Mouse (Mus musculus) hindbrain, embryonic 12.5 days (tissue): ENCODE results near the gene Qrsl1. TPM values are rescaled to one million over a fixed set of nuclear protein-coding genes. Genes with fewer than 3 reads are reported as not detected.
A peak's percentile ranks its signal among the peaks of the same experiment; 100 is the strongest.

Experiments used
- ATAC-seq: fragments of 200-750 bp; cut with Nextera tagmentation; 2 replicates; pipeline ENCODE4 v1.8.0; 2017; ENCODE audit warnings: moderate TSS enrichment; ENCODE audit not compliant: low FRiP score
- H3K27ac ChIP-seq: fragments of 300-500 bp; sonication (generic); 2 replicates; pipeline ENCODE4 v1.5.1; 2016; ENCODE audit warnings: mild to moderate bottlenecking
- H3K27me3 ChIP-seq: fragments of 300-500 bp; sonication (generic); 2 replicates; pipeline ENCODE4 v1.6.1; 2016; ENCODE audit warnings: mild to moderate bottlenecking
- H3K36me3 ChIP-seq: fragments of 300-500 bp; sonication (generic); 2 replicates; pipeline ENCODE4 v1.6.1; 2016; ENCODE audit warnings: mild to moderate bottlenecking
- H3K4me1 ChIP-seq: fragments of 300-500 bp; sonication (generic); 2 replicates; pipeline ENCODE4 v1.6.1; 2016
- H3K4me2 ChIP-seq: fragments of 300-500 bp; sonication (generic); replicated peaks from 2 replicates; pipeline ENCODE4 v1.6.1; 2016; ENCODE audit warnings: mild to moderate bottlenecking
- H3K4me3 ChIP-seq: fragments of 300-500 bp; sonication (generic); 2 replicates; pipeline ENCODE4 v1.5.1; 2016; ENCODE audit warnings: mild to moderate bottlenecking
- H3K9ac ChIP-seq: fragments of 300-500 bp; sonication (generic); 2 replicates; pipeline ENCODE4 v1.6.1; 2016; ENCODE audit warnings: mild to moderate bottlenecking, moderate library complexity
- H3K9me3 ChIP-seq: fragments of 300-500 bp; sonication (generic); replicated peaks from 2 replicates; pipeline ENCODE4 v1.6.1; 2016; ENCODE audit warnings: mild to moderate bottlenecking
- WGBS: fragments of 180-500 bp; shearing (Covaris S2); methylation state at CpG from one replicate; pipeline ENCODE4 v1.1.7; 2016; 5-methylcytosine and 5-hydroxymethylcytosine counted together
- polyA plus RNA-seq: library from polyadenylated mRNA; unstranded; fragments of >200 nt; fragmentation: Nextera tagmentation; extraction: Ambion mirVana; gene quantifications from 2 replicates; pipeline ENCODE4 v1.2.1, GENCODE M21; 2016

Gene Qrsl1
- polyA plus RNA-seq, 1 experiment from 2014 or later = 24.1 TPM

DNA sequence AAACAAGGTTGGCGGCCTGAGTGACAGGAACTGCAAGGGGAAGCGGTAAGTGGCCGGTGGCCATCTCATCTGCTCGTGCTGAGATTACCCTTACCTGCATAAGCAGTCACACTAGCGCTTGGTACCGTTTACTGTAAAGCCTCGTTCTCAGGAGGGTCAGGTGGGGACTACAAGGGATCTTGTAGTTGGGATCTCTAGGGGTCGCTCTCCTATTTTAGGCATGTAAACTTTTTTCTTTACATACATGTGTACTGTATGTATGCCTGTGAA, 9.3 kb upstream of the Qrsl1 start:
- H3K9me3 ChIP-seq = no peaks in the 10 kb centered on the region
- peaks cover 7% of the 10 kb centered on the region; the same call in 1 of the 2 replicates for H3K36me3 ChIP-seq
- no peak for ATAC-seq
- H3K27ac ChIP-seq = no peak overlapping the region
- H3K4me3 ChIP-seq = no peak overlapping the region
- no peaks in the 10 kb centered on the region for H3K4me1 ChIP-seq
- WGBS = 93% methylated on average over 8 of the region's 8 CpGs
- no peaks in the 10 kb centered on the region for H3K27me3 ChIP-seq
- no peak overlapping the region for H3K4me2 ChIP-seq
- H3K9ac ChIP-seq = no peak overlapping the region

DNA sequence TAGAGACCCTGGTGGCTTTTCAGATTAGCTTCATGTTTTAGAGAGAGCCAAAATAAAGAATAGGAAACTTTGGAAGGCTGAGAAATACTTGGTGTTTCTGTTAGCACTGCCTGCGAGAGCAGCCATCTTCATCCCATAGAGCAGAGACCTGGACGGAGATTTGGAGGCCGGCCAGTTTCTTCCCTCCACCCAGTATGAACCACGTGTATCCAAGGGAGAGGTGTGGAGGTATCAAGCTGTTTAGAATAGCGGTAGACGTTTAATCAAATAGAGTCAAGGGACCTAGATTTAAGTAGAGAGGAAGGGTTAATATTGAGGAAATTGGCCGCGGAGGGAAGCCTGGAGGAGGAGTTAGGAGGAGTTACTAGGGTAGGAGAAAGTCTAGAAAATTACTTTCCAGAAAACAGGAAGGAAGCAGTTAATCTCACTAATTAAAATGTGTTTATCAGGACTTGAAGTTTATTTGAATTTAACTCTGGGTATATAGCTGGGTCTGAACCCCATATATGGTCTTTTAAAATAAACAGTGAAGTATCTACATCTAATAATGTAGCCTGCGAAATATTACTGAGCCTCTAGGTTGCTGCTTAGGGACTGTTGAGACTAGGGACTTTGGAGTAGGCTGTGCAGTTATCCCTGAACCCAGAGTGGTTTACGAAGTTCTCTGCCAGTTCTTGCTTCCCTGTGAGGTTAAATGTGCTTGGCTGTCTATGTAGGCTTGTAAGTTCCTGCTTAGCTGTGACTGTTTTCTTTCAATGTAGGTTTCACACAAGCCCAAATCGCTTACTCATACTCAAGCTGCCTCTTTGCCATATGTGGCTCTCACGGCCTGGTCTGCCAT, 8.7 kb upstream of the Qrsl1 start:
- no peak overlapping the region for H3K9ac ChIP-seq
- H3K9me3 ChIP-seq = no peaks in the 10 kb centered on the region
- WGBS = 88% methylated on average over 12 of the region's 12 CpGs
- no peak overlapping the region for H3K4me2 ChIP-seq
- no peaks in the 10 kb centered on the region for H3K27me3 ChIP-seq
- no peak overlapping the region for H3K27ac ChIP-seq
- H3K4me1 ChIP-seq = no peaks in the 10 kb centered on the region
- H3K36me3 ChIP-seq = peaks cover 7% of the 10 kb centered on the region; the same call in 1 of the 2 replicates
- no peak for ATAC-seq
- no peak overlapping the region for H3K4me3 ChIP-seq

DNA sequence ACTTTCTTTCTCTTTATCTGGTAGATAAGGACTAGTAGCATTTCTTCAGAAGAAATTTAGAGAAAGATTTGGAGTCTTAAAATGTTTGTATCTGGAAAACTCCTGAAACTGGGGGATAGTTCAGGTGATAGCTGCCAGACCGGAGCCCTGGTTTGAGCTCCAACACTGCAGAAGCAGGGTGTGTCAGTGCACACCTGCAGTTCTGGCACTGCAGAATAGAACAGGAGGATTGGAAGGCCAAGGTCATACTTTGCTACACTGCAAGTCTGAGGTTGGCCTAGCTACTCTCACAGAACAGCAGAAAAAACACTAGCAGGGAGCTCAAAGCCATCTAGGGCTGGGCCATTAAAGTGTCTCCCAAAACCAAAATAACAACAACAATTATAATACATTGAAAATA, 3.0 kb upstream of the Qrsl1 start:
- WGBS = 97% methylated on average over 1 of the region's 1 CpGs
- no peak overlapping the region for H3K27ac ChIP-seq
- no peak overlapping the region for H3K9ac ChIP-seq
- H3K4me1 ChIP-seq = peaks cover 12% of the 10 kb centered on the region
- H3K36me3 ChIP-seq = no peaks in the 10 kb centered on the region
- no peak overlapping the region for H3K4me2 ChIP-seq
- H3K9me3 ChIP-seq = no peaks in the 10 kb centered on the region
- no peaks in the 10 kb centered on the region for H3K27me3 ChIP-seq
- no peak for ATAC-seq
- H3K4me3 ChIP-seq = no peak overlapping the region

DNA sequence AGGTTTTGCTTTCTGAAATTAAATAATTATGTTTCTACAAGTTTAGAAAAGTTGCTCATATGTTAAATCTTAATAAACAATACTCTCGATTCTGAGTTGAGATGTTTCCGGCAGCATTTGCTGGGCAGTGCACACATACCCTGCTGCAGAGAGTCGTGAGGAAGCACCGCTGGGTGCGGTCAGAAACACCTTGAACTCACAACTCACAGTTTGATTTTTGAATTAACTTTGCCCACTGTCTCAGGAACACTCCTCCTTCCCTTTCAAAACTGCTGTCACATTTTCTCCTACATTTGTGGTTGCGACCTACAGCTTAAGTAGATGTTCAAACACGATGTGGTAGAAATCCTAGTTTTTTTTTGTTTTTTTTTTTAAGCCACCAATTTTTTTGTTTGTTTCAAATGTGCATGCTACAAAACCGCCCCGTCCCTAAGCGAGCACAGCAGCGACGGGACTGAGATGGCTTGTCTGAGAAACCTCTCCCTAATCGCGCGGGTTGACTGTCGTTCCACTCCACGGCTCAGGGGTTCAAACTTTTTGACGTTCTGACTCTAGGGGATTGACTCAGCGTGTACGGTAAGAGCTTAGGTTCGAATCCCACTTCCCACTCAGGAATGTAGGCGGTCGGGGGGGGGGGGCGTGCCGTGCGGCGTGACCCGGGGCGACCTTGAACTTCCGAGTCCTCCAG, 518 bp downstream of the Qrsl1 start:
- H3K27ac ChIP-seq = peak overlapping the region; percentile 75
- peak overlapping the region; percentile 79 for H3K4me3 ChIP-seq
- no peaks in the 10 kb centered on the region for H3K27me3 ChIP-seq
- no peaks in the 10 kb centered on the region for H3K36me3 ChIP-seq
- WGBS = 7% methylated on average over 30 of the region's 30 CpGs
- peak overlapping the region; percentile 67 for H3K9ac ChIP-seq
- ATAC-seq = peak; percentile 79
- H3K4me1 ChIP-seq = peaks cover 12% of the 10 kb centered on the region
- peak overlapping the region; percentile 74 for H3K4me2 ChIP-seq
- no peaks in the 10 kb centered on the region for H3K9me3 ChIP-seq

DNA sequence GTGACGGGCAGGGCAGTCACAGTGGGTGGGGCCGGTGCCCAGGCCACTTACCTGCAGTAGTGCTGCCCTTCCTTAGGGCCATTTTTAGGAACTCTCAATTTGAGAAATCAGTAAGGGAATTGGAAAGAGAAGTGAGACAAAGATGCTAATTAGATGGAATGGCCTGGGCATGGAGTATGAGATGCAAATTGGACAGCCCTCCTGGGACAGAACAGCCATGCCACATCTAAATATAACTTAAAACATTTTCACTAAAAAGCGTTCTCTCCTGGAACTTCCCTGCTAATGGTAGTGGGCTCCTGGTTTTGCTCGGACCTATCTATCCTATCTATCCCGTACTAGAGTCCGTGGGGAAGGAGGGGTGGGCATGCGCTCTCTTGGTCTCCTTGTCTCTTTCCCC, 3.3 kb downstream of the Qrsl1 start:
- Histone ChIP-seq H3K4me1 (peaks cover 12% of the 10 kb centered on the region), H3K4me2 (no peak overlapping the region), H3K27me3 (no peaks in the 10 kb centered on the region), H3K27ac (no peak overlapping the region), H3K4me3 (no peak overlapping the region), H3K36me3 (peaks cover 8% of the 10 kb centered on the region), H3K9ac (no peak overlapping the region), H3K9me3 (no peaks in the 10 kb centered on the region)
- ATAC-seq = no peak
- 93% methylated on average over 7 of the region's 7 CpGs for WGBS

DNA sequence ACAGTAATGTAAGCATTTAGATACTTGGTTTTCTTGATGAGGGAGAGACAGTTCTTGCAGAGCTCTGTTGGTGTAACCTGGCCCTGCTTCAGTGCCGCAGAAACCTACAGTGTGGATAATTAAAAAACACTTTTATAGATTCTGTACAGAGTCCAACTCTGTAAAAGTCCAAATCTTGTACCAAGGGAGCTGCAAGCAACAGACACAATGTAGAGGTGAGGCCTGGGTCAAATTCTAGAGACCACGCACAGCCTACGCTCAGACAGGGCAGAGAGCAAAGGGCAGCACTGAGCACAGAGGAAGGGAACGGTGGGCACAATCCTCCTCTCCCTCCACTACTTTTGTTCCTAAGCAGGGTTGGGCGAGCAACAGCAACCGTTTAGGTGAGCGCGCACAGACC, 5.5 kb downstream of the Qrsl1 start:
- Histone ChIP-seq H3K27me3 (no peaks in the 10 kb centered on the region), H3K4me3 (no peak overlapping the region), H3K36me3 (peaks cover 21% of the 10 kb centered on the region), H3K9ac (no peak overlapping the region), H3K4me1 (peaks cover 3% of the 10 kb centered on the region; the same call in 1 of the 2 replicates), H3K9me3 (no peaks in the 10 kb centered on the region), H3K27ac (no peak overlapping the region), H3K4me2 (no peak overlapping the region)
- ATAC-seq = no peak
- WGBS = 94% methylated on average over 8 of the region's 8 CpGs

DNA sequence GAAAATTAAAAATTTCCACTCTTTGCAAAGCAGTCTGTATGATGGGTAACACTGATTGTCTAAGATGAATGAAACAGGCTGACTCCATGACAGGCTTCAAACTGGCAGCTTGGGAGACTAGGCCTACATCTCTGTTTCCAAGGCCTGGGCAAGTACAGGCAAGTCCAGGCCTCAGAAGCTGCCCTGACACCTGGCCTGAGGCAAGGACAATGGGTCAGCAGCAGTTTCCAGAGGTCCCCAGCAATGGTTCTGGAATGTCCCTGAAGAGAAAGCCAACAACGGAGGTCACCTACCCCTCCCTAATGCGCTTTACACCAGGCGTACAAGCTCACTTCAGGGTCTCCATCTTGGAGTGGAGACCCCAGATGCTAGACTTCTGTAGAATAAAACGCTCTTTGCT, 8.6 kb downstream of the Qrsl1 start:
- H3K9ac ChIP-seq = no peak overlapping the region
- H3K27ac ChIP-seq = no peak overlapping the region
- no peak overlapping the region for H3K4me3 ChIP-seq
- no peaks in the 10 kb centered on the region for H3K4me1 ChIP-seq
- WGBS = 91% methylated on average over 4 of the region's 4 CpGs
- no peaks in the 10 kb centered on the region for H3K27me3 ChIP-seq
- ATAC-seq = no peak
- H3K9me3 ChIP-seq = no peaks in the 10 kb centered on the region
- H3K36me3 ChIP-seq = peaks cover 26% of the 10 kb centered on the region
- H3K4me2 ChIP-seq = no peak overlapping the region

DNA sequence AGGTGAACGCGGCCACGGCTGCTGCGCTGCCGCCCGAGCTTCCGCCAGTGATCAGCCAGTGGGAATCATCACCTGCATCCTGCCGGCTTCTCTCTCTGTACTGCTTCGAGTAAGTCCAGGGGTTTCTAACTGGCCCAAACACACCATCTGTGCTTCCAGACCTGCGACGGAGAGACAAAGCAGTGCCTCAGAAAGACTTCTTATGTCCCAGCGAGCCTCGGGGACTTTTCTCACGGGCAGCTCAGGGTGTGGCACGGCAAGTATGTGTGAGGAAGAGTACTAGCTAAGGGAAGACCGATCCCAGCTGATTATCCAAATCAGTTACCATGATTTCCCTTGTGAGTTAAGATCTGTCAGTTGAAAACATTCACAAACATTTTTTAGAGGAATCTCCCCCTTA, 12.6 kb downstream of the Qrsl1 start:
- Histone ChIP-seq H3K27ac (no peak overlapping the region), H3K4me2 (no peak overlapping the region), H3K4me1 (no peaks in the 10 kb centered on the region), H3K27me3 (no peaks in the 10 kb centered on the region), H3K9ac (no peak overlapping the region), H3K4me3 (no peak overlapping the region), H3K36me3 (peaks cover 31% of the 10 kb centered on the region), H3K9me3 (no peaks in the 10 kb centered on the region)
- WGBS = 90% methylated on average over 16 of the region's 16 CpGs
- no peak for ATAC-seq

DNA sequence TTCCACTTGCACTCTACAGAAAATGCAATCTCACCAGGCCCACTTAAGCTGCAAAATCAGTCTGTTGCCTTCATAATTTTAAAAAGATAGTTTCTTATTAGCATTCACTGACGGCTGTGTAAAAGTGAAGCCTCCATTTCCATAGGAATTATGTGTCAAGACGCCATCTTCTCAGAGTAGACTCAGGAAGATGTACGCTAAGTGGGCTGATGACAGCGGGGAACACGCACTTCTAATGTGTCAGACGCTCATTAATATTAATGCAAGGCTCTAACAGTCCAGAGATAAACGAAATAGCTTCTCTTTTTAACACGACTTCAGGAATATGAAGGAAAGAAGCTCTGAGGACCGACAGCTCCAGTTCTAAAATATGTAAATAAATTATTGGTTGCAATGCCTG, 13.9 kb downstream of the Qrsl1 start:
- 71% methylated on average over 9 of the region's 9 CpGs for WGBS
- ATAC-seq = peak; percentile 56; the same call in 1 of the 2 replicates
- Histone ChIP-seq H3K4me3 (no peak overlapping the region), H3K27me3 (no peaks in the 10 kb centered on the region), H3K4me2 (no peak overlapping the region), H3K4me1 (no peaks in the 10 kb centered on the region), H3K36me3 (peaks cover 20% of the 10 kb centered on the region), H3K27ac (no peak overlapping the region), H3K9ac (no peak overlapping the region), H3K9me3 (no peaks in the 10 kb centered on the region)

DNA sequence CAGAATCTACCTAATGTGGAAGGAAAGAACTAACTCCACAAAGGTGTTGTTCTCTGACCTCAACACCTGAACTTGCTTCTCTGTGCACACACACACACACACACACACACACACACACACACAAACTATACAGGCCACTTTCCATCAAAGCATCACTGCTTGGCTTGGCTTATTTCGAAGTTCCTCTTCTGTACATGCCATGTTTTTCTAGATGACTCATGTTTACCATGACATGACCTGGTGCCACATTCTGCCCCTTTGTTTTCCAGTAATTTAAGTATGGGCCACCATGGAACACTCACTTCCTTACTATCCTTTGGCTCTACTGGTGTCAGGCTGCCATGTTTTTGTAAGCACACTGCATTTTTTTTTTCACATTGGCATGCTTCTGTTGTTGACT, 30.1 kb downstream of the Qrsl1 start:
- H3K4me3 ChIP-seq = no peak overlapping the region
- H3K9me3 ChIP-seq = no peaks in the 10 kb centered on the region
- no peaks in the 10 kb centered on the region for H3K36me3 ChIP-seq
- H3K9ac ChIP-seq = no peak overlapping the region
- ATAC-seq = no peak
- H3K4me1 ChIP-seq = no peaks in the 10 kb centered on the region
- no peak overlapping the region for H3K4me2 ChIP-seq
- no peaks in the 10 kb centered on the region for H3K27me3 ChIP-seq
- H3K27ac ChIP-seq = no peak overlapping the region
- WGBS = 96% methylated on average over 1 of the region's 1 CpGs

DNA sequence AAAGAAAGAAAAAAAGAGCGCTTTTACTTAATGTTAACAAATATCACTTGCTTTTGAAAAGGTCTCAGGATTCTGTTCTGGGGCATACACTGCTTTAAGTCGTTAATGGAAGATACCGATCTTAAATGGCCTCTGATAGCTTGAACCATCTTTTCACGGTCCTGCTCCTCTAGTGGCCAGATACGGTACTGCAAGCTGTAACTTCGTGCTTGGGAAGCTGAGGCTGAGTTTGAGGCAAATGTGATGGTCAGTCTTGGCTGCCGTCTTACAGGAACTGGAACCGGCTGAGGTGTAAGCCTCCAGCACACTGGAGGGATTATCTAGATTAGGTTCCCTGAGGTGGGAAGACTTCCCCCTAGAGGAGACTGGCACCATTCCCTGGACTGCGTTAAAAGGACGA, 30.8 kb downstream of the Qrsl1 start:
- ATAC-seq = no peak
- no peaks in the 10 kb centered on the region for H3K4me1 ChIP-seq
- 72% methylated on average over 10 of the region's 10 CpGs for WGBS

DNA sequence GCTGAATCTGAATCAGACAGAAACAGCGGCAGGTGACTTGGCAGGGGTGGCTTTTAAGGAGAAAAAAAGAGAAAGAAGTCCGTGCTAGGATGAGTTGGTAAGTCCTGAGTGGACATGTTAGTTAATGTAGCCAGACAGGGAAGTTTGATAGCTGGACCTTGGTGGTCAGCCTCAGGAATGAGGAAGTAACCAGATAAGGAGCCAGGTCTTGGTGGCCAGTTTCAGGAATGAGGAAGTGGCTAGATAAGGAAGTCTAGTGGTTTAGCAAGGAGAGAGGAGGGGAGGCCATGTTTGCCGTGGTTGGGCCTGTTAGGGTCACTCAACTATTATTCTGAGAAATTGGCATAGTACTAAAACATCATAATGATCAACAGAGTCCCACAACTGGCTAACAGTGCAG, 45.2 kb downstream of the Qrsl1 start:
- no peak overlapping the region for H3K27ac ChIP-seq
- H3K4me1 ChIP-seq = no peaks in the 10 kb centered on the region
- no peak overlapping the region for H3K4me3 ChIP-seq
- H3K9ac ChIP-seq = no peak overlapping the region
- H3K36me3 ChIP-seq = no peaks in the 10 kb centered on the region
- WGBS = 81% methylated on average over 3 of the region's 3 CpGs
- no peaks in the 10 kb centered on the region for H3K9me3 ChIP-seq
- no peak for ATAC-seq
- H3K4me2 ChIP-seq = no peak overlapping the region
- no peaks in the 10 kb centered on the region for H3K27me3 ChIP-seq

More for the DNA sequence above, 30.8 kb downstream of the Qrsl1 start:
- no peak overlapping the region for H3K27ac ChIP-seq
- no peak overlapping the region for H3K4me2 ChIP-seq
- no peak overlapping the region for H3K4me3 ChIP-seq
- no peaks in the 10 kb centered on the region for H3K9me3 ChIP-seq
- no peaks in the 10 kb centered on the region for H3K27me3 ChIP-seq
- no peaks in the 10 kb centered on the region for H3K36me3 ChIP-seq
- H3K9ac ChIP-seq = no peak overlapping the region

DNA sequence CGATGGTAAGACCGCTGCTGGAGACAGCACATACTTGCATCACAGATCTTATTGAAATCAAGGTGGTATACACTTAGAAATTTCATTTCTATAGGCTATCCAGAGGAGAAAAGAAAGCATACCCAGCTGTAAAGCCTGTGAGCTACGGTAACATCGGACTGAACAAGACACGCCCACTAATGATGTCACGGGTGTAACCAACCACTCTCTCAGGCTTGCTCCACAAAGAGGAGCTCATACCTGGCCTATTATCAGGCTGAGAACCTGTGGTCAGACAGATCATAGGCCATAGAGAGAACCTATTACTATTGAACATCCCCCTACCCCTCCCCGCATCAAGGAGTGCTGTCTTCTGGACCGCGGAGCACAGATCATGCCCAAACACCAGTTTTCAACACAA, 45.6 kb downstream of the Qrsl1 start:
- Histone ChIP-seq H3K4me1 (no peaks in the 10 kb centered on the region), H3K9ac (no peak overlapping the region), H3K27me3 (no peaks in the 10 kb centered on the region), H3K27ac (no peak overlapping the region), H3K4me3 (no peak overlapping the region), H3K36me3 (no peaks in the 10 kb centered on the region), H3K9me3 (no peaks in the 10 kb centered on the region), H3K4me2 (no peak overlapping the region)
- ATAC-seq = no peak
- WGBS = 92% methylated on average over 9 of the region's 9 CpGs
